Mouse (Mus musculus): ENCODE results near the gene Cwc27. TPM values are rescaled to one million over a fixed set of nuclear protein-coding genes. Genes with fewer than 3 reads are reported as not detected.

Gene Cwc27
- polyA plus RNA-seq, 1 experiment = 13.1 TPM

DNA sequence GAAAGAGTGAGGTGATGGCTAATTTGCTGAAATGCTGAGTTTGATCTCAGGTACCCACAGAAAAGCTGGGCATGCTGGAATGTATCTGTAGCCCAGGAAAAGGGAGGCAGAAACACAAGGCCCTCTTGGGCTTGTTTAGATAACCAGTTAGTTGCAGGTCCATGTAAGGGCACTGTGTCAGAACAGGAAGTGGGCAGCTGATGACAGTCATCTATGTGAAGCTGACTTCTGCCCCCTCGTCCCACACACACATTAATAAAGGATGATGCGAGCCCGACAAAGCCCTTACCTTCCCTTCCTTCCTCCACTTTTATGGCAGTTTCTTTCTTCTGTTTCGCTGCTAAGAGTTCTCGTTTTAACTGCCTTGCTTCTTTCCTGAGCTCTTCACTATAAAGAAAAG lies 96.8 kb downstream of the Cwc27 start:
- Histone ChIP-seq H3K27ac (replicated peaks; ENCODE audit: low read depth, low read length) (no peak overlapping the region), H3K4me3 (ENCODE audit: insufficient read depth, low read depth, low read length) (no peak overlapping the region), H3K4me1 (ENCODE audit: control insufficient read depth, insufficient read depth, insufficient read length, low read length) (no peaks in the 10 kb centered on the region)

DNA sequence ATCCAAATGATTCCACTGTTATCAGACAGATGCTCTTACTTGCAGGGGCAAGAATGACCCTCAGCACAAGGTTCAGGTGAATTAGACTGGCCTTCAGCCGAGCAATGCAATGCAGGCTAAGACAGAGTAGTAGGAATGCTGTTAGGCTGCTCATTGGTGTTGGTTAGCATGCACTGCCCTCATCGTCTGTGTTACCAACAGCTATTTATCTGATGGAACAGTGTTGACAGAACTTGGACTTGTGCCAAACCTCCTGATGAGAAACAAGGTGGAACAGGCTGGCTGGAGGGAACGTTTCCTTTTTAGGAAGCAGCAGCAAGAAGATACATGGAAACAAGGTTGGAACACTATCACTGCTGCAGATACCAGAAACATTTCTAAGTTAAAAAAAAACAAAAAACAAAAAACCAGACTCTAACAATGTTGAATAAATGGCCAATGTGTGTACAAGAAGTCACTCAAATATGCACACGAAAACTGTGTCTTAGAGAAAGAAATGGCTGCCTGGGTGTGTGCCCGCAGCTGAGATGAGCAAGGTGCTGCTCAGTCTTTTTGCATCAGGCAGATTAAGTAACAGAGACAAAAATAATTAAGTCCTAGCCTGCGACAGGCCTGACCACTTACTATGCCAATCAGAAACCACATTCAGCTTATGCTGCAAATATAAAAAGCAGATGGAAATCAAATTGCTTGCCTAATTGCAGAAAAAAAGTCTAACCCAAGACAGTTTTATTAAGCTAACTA lies 122.2 kb downstream of the Cwc27 start:
- H3K27ac ChIP-seq (replicated peaks; ENCODE audit: low read depth, low read length) = no peak overlapping the region
- no peak overlapping the region for H3K4me3 ChIP-seq (ENCODE audit: insufficient read depth, low read depth, low read length)
- H3K4me1 ChIP-seq (ENCODE audit: control insufficient read depth, insufficient read depth, insufficient read length, low read length) = no peaks in the 10 kb centered on the region

DNA sequence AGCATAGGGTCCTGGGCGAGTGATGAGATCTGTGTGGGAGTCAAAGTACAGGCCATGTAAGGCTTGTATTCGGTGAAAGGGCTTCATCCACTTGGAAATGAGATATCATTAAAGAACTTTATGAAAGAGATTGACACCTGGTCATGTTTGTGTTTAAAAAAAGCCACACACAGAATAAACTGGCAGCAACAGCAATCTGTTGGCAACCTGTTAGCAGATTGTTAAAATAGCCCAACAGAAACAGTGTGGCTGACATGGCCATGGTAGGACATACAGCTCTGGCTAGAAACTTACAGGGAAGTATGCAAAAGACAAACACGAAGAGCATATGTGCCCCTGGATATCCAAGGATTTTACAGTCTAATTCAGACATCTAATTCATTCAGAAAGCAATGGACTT lies 124.2 kb downstream of the Cwc27 start:
- H3K27ac ChIP-seq (replicated peaks; ENCODE audit: low read depth, low read length) = no peak overlapping the region
- H3K4me3 ChIP-seq (ENCODE audit: insufficient read depth, low read depth, low read length) = no peak overlapping the region
- no peaks in the 10 kb centered on the region for H3K4me1 ChIP-seq (ENCODE audit: control insufficient read depth, insufficient read depth, insufficient read length, low read length)

DNA sequence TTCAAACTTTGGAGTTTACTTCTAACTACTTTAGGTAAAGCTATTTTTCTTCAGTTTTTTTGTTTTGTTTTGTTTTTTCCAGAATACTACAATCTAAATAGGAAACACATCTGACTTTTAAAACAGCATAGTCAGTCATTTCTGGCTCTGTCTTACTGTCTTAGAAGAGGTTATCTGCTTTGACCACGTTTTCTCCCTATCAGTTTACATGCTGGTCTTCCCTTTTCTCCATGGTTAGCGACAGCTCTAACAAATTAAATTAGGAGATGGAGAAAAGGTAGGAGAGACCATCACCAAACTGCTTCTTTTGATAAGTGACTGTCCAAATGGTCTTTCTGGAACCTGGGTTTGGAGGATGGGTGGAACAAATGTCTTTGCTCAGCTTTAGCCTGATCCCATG lies 131.4 kb downstream of the Cwc27 start:
- Histone ChIP-seq H3K27ac (replicated peaks; ENCODE audit: low read depth, low read length) (no peak overlapping the region), H3K4me3 (ENCODE audit: insufficient read depth, low read depth, low read length) (no peak overlapping the region), H3K4me1 (ENCODE audit: control insufficient read depth, insufficient read depth, insufficient read length, low read length) (no peaks in the 10 kb centered on the region)

DNA sequence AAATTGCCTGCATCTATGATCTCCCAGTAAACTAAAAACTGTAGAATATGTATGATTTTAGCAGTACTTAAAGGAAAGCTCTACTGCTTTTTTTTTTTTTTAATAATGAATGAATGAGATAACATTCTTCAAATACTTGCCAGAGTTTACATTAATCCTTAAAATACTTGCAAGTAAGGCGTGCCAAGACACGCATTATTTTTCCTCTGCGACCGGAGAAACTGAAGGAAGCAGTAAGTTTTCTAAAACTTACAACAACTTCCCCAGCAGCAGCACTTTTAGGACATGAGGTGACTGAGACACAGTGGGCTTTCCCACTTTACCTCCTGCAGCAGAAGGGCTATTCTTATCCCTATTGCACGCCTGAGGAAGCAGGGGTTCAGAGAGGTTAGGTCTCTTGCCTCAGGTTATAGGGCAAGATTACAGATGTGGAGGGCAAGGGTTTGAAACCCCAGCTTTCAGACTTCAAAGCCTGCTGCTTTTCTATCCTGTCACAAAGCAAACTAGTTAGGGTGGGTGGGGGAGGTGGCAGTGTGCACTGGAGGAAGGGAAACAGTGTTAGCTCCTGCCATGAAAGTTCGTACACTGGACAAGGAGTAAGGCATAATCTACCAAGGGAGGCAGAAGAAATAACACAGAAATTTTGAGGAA lies 132.5 kb downstream of the Cwc27 start:
- Histone ChIP-seq H3K4me3 (ENCODE audit: insufficient read depth, low read depth, low read length) (no peak overlapping the region), H3K4me1 (ENCODE audit: control insufficient read depth, insufficient read depth, insufficient read length, low read length) (no peaks in the 10 kb centered on the region), H3K27ac (replicated peaks; ENCODE audit: low read depth, low read length) (no peak overlapping the region)

DNA sequence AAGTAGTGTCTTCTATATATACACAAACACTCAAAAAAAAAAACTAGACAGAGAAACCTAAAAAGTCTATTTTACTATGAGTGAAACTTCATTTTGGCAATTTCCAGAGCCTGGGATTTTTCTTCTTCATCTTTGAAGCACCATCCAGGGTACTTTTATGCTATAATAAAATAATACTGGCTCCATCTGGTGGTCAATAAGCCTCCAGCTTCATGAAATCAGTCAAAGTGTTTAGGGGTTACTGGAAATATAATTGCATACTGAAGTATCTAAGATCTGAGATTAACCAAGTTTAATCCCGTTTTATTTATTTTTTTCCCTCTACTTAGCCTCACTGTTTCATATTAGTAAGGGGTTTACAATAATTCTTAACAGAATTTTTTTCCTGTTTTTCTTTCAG lies 135.7 kb downstream of the Cwc27 start:
- H3K27ac ChIP-seq (replicated peaks; ENCODE audit: low read depth, low read length) = no peak overlapping the region
- H3K4me3 ChIP-seq (ENCODE audit: insufficient read depth, low read depth, low read length) = no peak overlapping the region
- H3K4me1 ChIP-seq (ENCODE audit: control insufficient read depth, insufficient read depth, insufficient read length, low read length) = no peaks in the 10 kb centered on the region

DNA sequence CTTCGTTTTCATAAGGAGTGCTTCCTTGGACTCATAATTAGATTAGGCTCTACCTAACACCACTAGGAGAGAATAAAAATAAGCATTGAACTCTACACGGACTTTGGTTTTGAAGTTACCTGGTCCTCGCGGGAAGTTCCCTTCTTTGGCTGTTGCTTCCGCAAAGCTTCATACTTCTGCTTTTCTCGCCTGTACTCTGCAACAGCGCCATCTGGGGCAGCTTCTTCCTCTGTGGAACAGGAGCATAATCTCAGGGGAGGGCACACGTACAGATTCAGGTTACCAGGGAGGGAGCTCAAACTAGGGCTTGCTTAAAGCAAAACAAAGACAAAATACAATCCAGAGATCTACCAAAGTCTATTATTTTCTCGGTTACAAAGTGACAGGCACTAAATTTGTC lies 155.8 kb downstream of the Cwc27 start:
- no peak overlapping the region for H3K4me3 ChIP-seq (ENCODE audit: insufficient read depth, low read depth, low read length)
- no peak overlapping the region for H3K27ac ChIP-seq (replicated peaks; ENCODE audit: low read depth, low read length)

DNA sequence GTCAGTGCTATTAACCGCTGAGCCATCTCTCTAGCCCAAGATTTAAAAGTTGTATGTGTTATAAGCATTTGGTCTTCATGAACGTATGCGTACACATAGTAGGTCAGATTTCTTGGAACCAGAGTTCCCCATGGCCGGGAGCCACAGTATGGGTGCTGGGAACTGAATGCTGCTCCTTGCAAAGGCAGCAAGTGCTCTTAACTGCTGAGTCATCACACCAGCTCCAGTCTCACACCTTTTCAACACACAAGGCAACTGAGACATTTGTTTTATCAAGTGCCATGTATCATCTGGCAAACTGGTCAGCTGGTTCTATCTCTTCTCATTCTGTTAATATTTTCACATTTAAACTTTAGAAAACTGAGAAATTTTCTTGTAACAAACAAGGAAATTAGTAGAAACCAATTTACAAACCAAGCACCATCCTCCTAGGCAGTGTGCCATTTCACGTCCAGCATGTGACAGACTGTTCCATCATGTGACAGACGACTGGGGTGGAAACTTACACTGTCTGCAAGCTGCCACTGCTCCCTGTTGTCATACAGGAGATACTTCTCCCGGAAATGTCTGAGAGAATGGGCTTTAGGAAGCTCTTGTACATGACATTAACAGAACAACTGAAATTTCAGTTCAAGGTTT lies 156.8 kb downstream of the Cwc27 start:
- H3K4me3 ChIP-seq (ENCODE audit: insufficient read depth, low read depth, low read length) = no peak overlapping the region
- no peak overlapping the region for H3K27ac ChIP-seq (replicated peaks; ENCODE audit: low read depth, low read length)

More for the DNA sequence above, 155.8 kb downstream of the Cwc27 start:
- H3K4me1 ChIP-seq (ENCODE audit: control insufficient read depth, insufficient read depth, insufficient read length, low read length) = no peaks in the 10 kb centered on the region

DNA sequence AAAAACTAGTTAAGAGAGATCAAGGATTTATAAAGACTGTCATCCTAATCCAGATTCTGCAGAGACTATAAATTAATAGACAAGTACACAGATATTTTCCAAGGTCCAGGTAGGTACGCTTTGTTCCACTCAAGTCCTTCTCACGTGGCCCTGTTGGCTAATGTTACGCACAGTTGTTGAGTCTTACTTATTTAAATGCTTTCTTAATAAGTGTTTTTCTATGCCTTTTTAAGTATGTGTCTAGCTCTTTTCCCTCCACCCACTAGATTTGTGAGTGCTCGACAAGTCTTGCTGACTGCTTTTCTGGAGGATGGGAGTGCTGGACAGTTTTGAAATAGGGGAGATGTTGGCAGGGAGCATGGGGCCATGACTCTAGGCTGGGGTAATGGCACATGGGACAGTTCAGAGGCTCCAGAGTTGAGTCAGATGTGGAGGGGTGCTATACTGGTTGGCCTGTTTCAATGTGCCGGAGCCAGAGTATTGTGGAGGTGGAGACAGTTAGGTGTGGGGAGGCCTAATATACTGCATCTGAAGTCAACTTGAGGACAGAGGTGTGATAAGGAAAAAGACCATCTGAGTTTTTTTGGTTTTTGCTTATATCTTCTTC lies 160.2 kb downstream of the Cwc27 start:
- Histone ChIP-seq H3K27ac (replicated peaks; ENCODE audit: low read depth, low read length) (no peak overlapping the region), H3K4me3 (ENCODE audit: insufficient read depth, low read depth, low read length) (no peak overlapping the region), H3K4me1 (ENCODE audit: control insufficient read depth, insufficient read depth, insufficient read length, low read length) (no peaks in the 10 kb centered on the region)

More for the DNA sequence above, 156.8 kb downstream of the Cwc27 start:
- H3K4me1 ChIP-seq (ENCODE audit: control insufficient read depth, insufficient read depth, insufficient read length, low read length) = no peaks in the 10 kb centered on the region

DNA sequence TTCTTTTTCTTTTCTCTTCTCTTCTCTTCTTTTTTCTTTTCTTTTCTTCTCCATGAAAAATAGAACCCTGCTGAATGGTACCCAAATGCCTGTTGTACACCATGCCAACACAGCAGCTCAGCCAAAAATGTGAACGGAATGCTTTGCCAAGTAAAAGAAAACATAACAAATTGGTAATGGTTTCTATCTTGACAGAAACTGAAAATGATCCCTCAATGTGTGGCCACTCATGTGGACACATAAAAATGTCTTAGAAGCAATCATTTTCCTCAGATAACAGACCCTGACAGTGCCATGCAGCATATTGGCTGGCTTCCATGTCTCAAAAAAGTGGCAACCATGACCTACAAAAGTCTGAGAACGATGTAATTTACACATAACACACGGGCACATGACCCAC lies 161.8 kb downstream of the Cwc27 start:
- Histone ChIP-seq H3K4me1 (ENCODE audit: control insufficient read depth, insufficient read depth, insufficient read length, low read length) (no peaks in the 10 kb centered on the region), H3K27ac (replicated peaks; ENCODE audit: low read depth, low read length) (no peak overlapping the region), H3K4me3 (ENCODE audit: insufficient read depth, low read depth, low read length) (no peak overlapping the region)

DNA sequence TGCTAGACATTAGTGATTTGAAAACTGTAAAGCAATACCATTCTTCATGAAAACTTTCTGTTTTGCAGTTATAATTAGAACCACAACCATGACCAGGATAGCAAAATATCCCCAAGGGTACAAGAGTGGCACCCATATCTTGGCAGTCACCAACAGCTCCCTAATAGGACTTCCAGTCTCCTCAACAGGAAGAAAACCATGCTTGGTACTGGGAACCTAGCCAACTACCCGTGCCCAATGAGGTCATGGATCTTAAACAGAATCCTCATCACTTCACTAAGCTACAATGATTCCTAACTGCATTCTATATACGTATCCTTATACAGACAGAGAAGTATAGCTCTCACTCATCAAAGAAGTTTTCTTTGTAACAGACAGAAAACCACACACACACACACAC lies 165.2 kb downstream of the Cwc27 start:
- H3K4me1 ChIP-seq (ENCODE audit: control insufficient read depth, insufficient read depth, insufficient read length, low read length) = no peaks in the 10 kb centered on the region
- H3K4me3 ChIP-seq (ENCODE audit: insufficient read depth, low read depth, low read length) = no peak overlapping the region
- no peak overlapping the region for H3K27ac ChIP-seq (replicated peaks; ENCODE audit: low read depth, low read length)

DNA sequence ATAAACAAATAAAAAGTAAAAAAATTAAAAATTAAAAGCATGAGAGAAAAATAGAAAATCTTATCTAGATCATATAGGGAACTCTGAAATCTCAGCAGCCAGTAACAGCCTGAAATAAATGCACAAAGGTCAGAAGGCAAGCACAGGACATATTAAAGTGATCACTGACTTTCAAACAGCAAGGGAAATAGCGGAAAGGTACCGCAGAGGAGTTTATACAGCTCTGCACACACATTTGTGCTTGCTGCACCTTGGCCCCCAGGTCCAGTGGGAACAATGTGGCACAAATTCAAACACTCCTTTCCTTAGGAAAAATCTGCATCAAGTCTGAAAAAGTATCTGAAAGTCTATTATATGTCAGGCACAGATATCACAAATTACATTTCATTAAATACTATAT lies 166.3 kb downstream of the Cwc27 start:
- no peak overlapping the region for H3K4me3 ChIP-seq (ENCODE audit: insufficient read depth, low read depth, low read length)
- peak overlapping the region; percentile 24; the same call in 1 of the 2 replicates for H3K27ac ChIP-seq (replicated peaks; ENCODE audit: low read depth, low read length)
- H3K4me1 ChIP-seq (ENCODE audit: control insufficient read depth, insufficient read depth, insufficient read length, low read length) = no peaks in the 10 kb centered on the region

DNA sequence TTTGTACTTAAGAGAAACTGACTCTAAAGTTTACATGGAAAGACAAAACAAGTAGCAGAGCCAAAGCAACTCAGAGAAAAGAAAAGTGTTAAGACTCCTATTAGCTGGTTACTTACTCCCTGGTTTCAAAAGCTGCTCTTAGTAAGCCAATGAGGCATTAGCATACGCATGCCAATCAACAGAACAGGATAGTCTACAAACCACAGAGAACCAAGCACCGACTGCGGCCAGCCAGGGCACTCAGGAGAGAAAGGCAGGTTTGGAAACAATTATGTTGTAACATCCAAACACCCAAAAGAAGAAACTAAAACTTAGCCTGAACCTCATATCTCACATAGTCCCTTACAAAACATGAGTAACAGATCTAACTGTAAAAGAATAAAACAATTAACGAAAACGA lies 166.8 kb downstream of the Cwc27 start:
- Histone ChIP-seq H3K4me3 (ENCODE audit: insufficient read depth, low read depth, low read length) (no peak overlapping the region), H3K4me1 (ENCODE audit: control insufficient read depth, insufficient read depth, insufficient read length, low read length) (no peaks in the 10 kb centered on the region), H3K27ac (replicated peaks; ENCODE audit: low read depth, low read length) (no peak overlapping the region)

DNA sequence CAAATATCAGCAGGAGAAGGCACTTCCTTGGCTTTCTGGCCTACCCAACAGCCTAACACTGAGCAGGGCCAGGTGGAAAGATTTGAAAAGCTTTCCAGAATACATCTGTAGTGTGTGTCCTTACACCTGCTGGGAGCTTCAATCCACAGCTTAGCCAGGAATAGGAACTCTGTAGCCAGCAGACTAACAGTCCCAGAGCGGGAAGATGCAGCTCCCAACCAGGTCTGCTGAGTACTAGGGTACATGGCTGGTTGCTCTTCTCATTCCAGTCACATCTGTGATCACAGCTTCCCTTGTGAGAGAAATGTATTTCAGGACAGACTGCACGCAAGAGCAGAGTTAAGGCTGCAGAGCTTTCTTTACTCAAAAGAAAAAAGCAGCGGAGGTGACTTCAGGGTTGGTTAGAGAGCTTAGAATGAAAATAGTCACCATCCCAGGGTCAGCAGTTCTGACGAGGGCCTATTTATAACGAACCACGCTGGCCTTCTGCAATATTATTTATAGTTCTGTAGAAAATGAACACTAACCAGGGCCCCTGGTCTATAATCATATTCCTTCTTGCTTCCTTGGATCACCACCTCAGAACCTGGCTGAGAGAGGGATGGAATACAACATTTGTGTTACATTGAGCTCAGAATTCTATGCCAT lies 171.0 kb downstream of the Cwc27 start:
- Histone ChIP-seq H3K27ac (replicated peaks; ENCODE audit: low read depth, low read length) (no peak overlapping the region), H3K4me3 (ENCODE audit: insufficient read depth, low read depth, low read length) (no peak overlapping the region), H3K4me1 (ENCODE audit: control insufficient read depth, insufficient read depth, insufficient read length, low read length) (no peaks in the 10 kb centered on the region)

DNA sequence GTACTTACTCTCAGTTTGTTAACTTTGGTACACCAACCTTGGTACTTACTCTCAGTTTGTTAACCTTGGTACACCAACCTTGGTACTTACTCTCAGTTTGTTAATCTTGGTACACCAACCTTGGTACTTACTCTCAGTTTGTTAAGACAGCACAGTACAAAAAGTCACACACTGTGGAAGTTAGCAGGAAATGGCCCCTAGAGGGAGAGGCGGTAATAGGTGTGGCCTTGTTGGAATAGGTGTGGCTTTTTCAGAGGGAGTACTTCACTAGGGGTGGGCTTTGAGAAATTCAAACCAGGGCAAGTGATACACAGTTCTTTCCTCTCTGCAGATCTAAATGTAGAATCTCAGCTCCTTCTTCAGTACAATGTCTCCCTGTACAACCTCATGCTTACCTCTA lies 172.8 kb downstream of the Cwc27 start:
- H3K27ac ChIP-seq (replicated peaks; ENCODE audit: low read depth, low read length) = no peak overlapping the region
- H3K4me1 ChIP-seq (ENCODE audit: control insufficient read depth, insufficient read depth, insufficient read length, low read length) = no peaks in the 10 kb centered on the region
- no peak overlapping the region for H3K4me3 ChIP-seq (ENCODE audit: insufficient read depth, low read depth, low read length)

All from brown adipose tissue, adult 24 weeks (tissue).